Mouse (Mus musculus) cerebellum, adult 2 months (tissue): ENCODE results near the gene Calml3.

Experiments
- CTCF ChIP-seq: fragments of 200-500 bp; IDR thresholded peaks from 2 replicates; pipeline ENCODE4 v1.5.1; 2011; ENCODE audit warnings: low read depth, mild to moderate bottlenecking, control low read depth, low read length, moderate library complexity, borderline replicate concordance; ENCODE audit not compliant: insufficient read depth
- POLR2A ChIP-seq: fragments of 200-500 bp; IDR thresholded peaks from 2 replicates; pipeline ENCODE4 v1.6.1; 2011; ENCODE audit warnings: low read length, control low read depth, borderline replicate concordance; ENCODE audit not compliant: insufficient read depth

DNA sequence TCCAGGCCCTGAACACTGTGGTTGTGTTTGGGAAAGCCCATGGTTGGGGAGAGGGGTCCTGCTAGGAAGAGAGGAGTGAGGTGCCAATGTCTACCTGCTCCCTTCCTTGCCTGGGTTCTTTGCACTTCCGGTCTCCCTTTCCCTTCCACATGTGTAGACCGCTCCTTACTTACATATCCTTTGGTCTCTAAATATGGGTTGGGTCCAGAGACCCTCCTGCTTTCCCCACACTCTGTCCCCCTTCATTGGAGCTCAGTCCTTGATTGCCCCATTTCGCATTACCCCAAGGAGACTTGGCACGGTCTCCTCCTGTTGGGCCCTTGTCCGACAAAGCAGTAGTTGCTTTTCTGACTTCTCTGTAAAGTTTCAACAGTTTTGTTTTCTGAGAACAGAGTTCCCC, 32.9 kb downstream of the Calml3 start:
- TF ChIP-seq CTCF (no peak), POLR2A (no peak)
